Mouse (Mus musculus) granulocyte monocyte progenitor cell, adult 5-6 weeks (primary cell): ENCODE results near the gene Lrp11. TPM values are rescaled to one million over a fixed set of nuclear protein-coding genes. Genes with fewer than 3 reads are reported as not detected.

Experiments
- total RNA-seq, 2 experiments: library from RNA; stranded (forward) in 1 of 2; stranded (reverse) in 1 of 2; fragments of 200-712, 200-1000 nt in 1 of 2; fragments of >200 nt in 1 of 2; fragmentation: Nextera tagmentation in 1 of 2; gene quantifications; 2 replicates each; pipeline ENCODE4 v1.2.3; 2014 to 2017

Gene Lrp11
- total RNA-seq, 2 experiments from 2014 or later = 0.45 to 0.57 TPM

Other genes starting within 250 kb of the Lrp11 start
- gene Ulbp1, start 116.2 kb upstream of the Lrp11 start, total RNA-seq (2014; fragmentation: Nextera tagmentation) = 28.6 and 32.3 TPM in 2 replicates
- 21.0 and 26.3 TPM in 2 replicates for gene Ulbp1, start 116.2 kb upstream of the Lrp11 start, total RNA-seq (2017)
- 18.7 and 40.1 TPM in 2 replicates for gene Nup43, start 77.7 kb downstream of the Lrp11 start, total RNA-seq (2014; fragmentation: Nextera tagmentation)
- gene Nup43, start 77.7 kb downstream of the Lrp11 start, total RNA-seq (2017) = 26.2 and 27.2 TPM in 2 replicates
- gene Pcmt1, start 91.3 kb downstream of the Lrp11 start, total RNA-seq (2014; fragmentation: Nextera tagmentation) = 46.8 and 64.6 TPM in 2 replicates
- 68.1 and 81.7 TPM in 2 replicates for gene Pcmt1, start 91.3 kb downstream of the Lrp11 start, total RNA-seq (2017)
- gene Lats1, start 91.4 kb downstream of the Lrp11 start, total RNA-seq (2014; fragmentation: Nextera tagmentation) = 23.1 and 29.9 TPM in 2 replicates
- gene Lats1, start 91.4 kb downstream of the Lrp11 start, total RNA-seq (2017) = 12.4 and 16.2 TPM in 2 replicates
- 41.3 and 42.5 TPM in 2 replicates for gene Katna1, start 136.2 kb downstream of the Lrp11 start, total RNA-seq (2014; fragmentation: Nextera tagmentation)
- gene Katna1, start 136.2 kb downstream of the Lrp11 start, total RNA-seq (2017) = 59.1 and 61.3 TPM in 2 replicates
- 30.5 and 32.2 TPM in 2 replicates for gene Ginm1, start 203.0 kb downstream of the Lrp11 start, total RNA-seq (2014; fragmentation: Nextera tagmentation)
- gene Ginm1, start 203.0 kb downstream of the Lrp11 start, total RNA-seq (2017) = 40.5 and 57.9 TPM in 2 replicates
- 32.8 and 38.8 TPM in 2 replicates for gene Ppil4, start 203.1 kb downstream of the Lrp11 start, total RNA-seq (2014; fragmentation: Nextera tagmentation)
- 79.6 and 88.6 TPM in 2 replicates for gene Ppil4, start 203.1 kb downstream of the Lrp11 start, total RNA-seq (2017)
- gene Zc3h12d, start 242.7 kb downstream of the Lrp11 start, total RNA-seq (2014; fragmentation: Nextera tagmentation) = not detected in 2 replicates
- gene Zc3h12d, start 242.7 kb downstream of the Lrp11 start, total RNA-seq (2017) = 0.30 and 0.36 TPM in 2 replicates